Mouse (Mus musculus): Measurements from ENCODE around the gene Ush2a. TPM values are rescaled to one million over a fixed set of nuclear protein-coding genes. Genes with fewer than 3 reads are reported as not detected.

Ush2a gene
- polyA plus RNA-seq, 1 experiment from 2014 or later = 0.12 TPM

DNA sequence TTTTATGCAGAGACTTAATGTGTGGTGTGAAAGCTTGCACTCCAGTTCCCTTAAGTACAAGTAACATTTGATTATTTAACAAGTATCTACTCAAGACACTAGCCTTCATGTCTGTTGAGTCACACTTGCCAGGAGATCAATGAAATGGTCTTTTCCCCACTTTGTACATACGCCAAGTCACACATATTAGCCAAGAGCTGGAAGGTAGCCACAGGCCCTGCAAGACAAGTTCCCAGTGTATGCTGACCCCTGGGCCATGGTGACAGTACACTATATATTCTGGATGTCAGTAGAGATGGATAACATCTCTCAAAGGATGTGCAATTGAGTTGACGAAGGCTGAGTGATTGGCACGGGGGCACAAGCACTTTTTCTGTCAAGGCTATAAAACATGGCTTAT is 455.1 kb downstream of the Ush2a start:
- no peak for ATAC-seq (replicated peaks; ENCODE audit: low FRiP score)
- DNase-seq (ENCODE audit: low spot score) = no peak
- Histone ChIP-seq H3K36me3 (ENCODE audit: control insufficient read depth, insufficient read depth, low read length) (no peaks in the 10 kb centered on the region), H3K27me3 (ENCODE audit: control insufficient read depth, insufficient read depth, low read length) (no peaks in the 10 kb centered on the region), H3K4me3 (ENCODE audit: low read depth, low read length) (no peak overlapping the region), H3K27ac (ENCODE audit: low read depth, low read length) (no peak overlapping the region), H3K9ac (ENCODE audit: low read length) (no peak overlapping the region), H3K4me1 (replicated peaks; ENCODE audit: control insufficient read depth, insufficient read depth, low read length) (no peaks in the 10 kb centered on the region), H3K9me3 (ENCODE audit: control insufficient read depth, low read length) (no peaks in the 10 kb centered on the region), H3K4me2 (ENCODE audit: low read depth, low read length, severe bottlenecking) (no peak overlapping the region)
- 93% methylated on average over 3 of the region's 3 CpGs for WGBS

DNA sequence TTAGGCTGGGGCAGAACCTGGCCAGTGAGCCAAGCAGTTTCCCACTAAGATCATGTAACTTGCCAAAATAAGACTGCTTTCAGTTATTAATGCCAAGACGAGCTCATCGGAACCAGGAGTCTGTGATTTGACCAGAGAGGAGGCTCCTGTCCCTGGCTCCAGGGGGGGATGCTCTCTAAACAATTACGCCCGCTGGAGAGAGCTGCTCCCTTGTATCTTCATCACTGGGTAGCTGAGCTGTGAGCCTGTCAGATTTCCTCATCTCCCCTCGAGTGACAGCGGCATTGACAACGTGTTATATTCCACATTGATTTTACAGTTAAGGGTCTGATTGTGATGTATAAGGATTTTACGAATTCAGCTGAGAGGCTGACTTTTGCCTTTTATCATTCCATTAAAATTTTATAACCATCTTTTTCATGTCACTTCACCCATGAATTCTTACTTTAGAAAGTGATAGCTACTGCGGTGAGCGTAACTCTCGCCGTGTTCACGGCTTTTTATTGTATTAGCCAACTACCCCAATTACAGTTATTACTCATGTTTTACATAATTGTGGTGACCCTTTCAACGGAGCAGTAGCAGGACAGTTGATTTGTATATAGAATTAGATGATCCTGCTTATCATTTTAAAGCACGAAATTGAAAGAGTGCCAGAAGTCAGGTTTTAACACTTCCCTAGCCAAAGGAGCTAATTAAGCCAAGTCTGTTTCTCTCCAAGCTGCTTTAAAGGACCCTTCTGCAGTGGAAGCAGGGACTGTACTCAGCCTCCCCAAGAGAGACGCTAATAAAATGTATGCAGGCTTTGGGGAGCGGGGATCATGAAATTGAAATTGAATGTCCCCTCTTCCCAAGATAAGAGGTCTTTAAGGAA is 463.5 kb downstream of the Ush2a start:
- 72% methylated on average over 17 of the region's 17 CpGs for WGBS
- ATAC-seq (replicated peaks; ENCODE audit: low FRiP score) = no peak
- H3K9me3 ChIP-seq (ENCODE audit: control insufficient read depth, low read length) = no peaks in the 10 kb centered on the region
- H3K4me1 ChIP-seq (replicated peaks; ENCODE audit: control insufficient read depth, insufficient read depth, low read length) = peaks cover 2% of the 10 kb centered on the region; the same call in 1 of the 2 replicates
- H3K4me3 ChIP-seq (ENCODE audit: low read depth, low read length) = no peak overlapping the region
- no peaks in the 10 kb centered on the region for H3K36me3 ChIP-seq (ENCODE audit: control insufficient read depth, insufficient read depth, low read length)
- no peak overlapping the region for H3K4me2 ChIP-seq (ENCODE audit: low read depth, low read length, severe bottlenecking)
- no peak overlapping the region for H3K27ac ChIP-seq (ENCODE audit: low read depth, low read length)
- no peaks in the 10 kb centered on the region for H3K27me3 ChIP-seq (ENCODE audit: control insufficient read depth, insufficient read depth, low read length)
- no peak overlapping the region for H3K9ac ChIP-seq (ENCODE audit: low read length)
- no peak for DNase-seq (ENCODE audit: low spot score)

DNA sequence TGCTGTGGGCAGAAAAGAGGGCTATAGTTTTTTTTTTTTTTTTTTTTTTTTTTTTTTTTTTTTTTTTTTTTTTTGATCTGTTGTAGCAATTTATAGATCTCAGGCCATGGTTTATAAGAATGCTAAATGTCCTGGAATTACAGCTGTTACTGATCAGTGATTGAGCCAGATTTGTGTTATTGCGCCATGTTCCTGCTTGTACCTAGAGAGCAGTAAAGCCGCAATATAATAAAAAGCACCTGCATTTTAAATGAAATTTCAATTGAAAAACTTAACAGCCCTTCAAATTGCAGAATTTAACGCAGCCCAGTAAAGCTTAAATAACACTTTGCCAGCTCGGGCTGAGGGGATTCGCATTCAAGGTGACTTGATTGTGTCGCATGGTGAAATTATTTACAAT is 465.1 kb downstream of the Ush2a start:
- Histone ChIP-seq H3K9ac (ENCODE audit: low read length) (no peak overlapping the region), H3K4me1 (replicated peaks; ENCODE audit: control insufficient read depth, insufficient read depth, low read length) (peaks cover 2% of the 10 kb centered on the region; the same call in 1 of the 2 replicates), H3K27me3 (ENCODE audit: control insufficient read depth, insufficient read depth, low read length) (no peaks in the 10 kb centered on the region), H3K36me3 (ENCODE audit: control insufficient read depth, insufficient read depth, low read length) (no peaks in the 10 kb centered on the region), H3K4me3 (ENCODE audit: low read depth, low read length) (no peak overlapping the region), H3K27ac (ENCODE audit: low read depth, low read length) (no peak overlapping the region), H3K4me2 (ENCODE audit: low read depth, low read length, severe bottlenecking) (no peak overlapping the region), H3K9me3 (ENCODE audit: control insufficient read depth, low read length) (no peaks in the 10 kb centered on the region)
- no peak for ATAC-seq (replicated peaks; ENCODE audit: low FRiP score)
- 81% methylated on average over 6 of the region's 6 CpGs for WGBS
- DNase-seq (ENCODE audit: low spot score) = no peak

GRCm38 (mm10) chr1:188728625-188729024 is 466.8 kb downstream of the Ush2a start:
- DNase-seq (ENCODE audit: low spot score) (no peak), ATAC-seq (replicated peaks; ENCODE audit: low FRiP score) (0 out of 2 replicates have a peak, but pooled peaks have one; percentile 2)
- Histone ChIP-seq H3K27ac (ENCODE audit: low read depth, low read length) (no peak overlapping the region), H3K4me1 (replicated peaks; ENCODE audit: control insufficient read depth, insufficient read depth, low read length) (peaks cover 2% of the 10 kb centered on the region; the same call in 1 of the 2 replicates), H3K9me3 (ENCODE audit: control insufficient read depth, low read length) (no peaks in the 10 kb centered on the region), H3K36me3 (ENCODE audit: control insufficient read depth, insufficient read depth, low read length) (no peaks in the 10 kb centered on the region), H3K4me2 (ENCODE audit: low read depth, low read length, severe bottlenecking) (no peak overlapping the region), H3K9ac (ENCODE audit: low read length) (no peak overlapping the region), H3K4me3 (ENCODE audit: low read depth, low read length) (no peak overlapping the region), H3K27me3 (ENCODE audit: control insufficient read depth, insufficient read depth, low read length) (no peaks in the 10 kb centered on the region)
- 90% methylated on average over 8 of the region's 8 CpGs for WGBS

- no peak for DNase-seq (ENCODE audit: low spot score)
- Histone ChIP-seq H3K9ac (ENCODE audit: low read length) (no peak overlapping the region), H3K9me3 (ENCODE audit: control insufficient read depth, low read length) (no peaks in the 10 kb centered on the region), H3K27ac (ENCODE audit: low read depth, low read length) (no peak overlapping the region), H3K36me3 (ENCODE audit: control insufficient read depth, insufficient read depth, low read length) (no peaks in the 10 kb centered on the region), H3K4me3 (ENCODE audit: low read depth, low read length) (no peak overlapping the region), H3K4me1 (replicated peaks; ENCODE audit: control insufficient read depth, insufficient read depth, low read length) (peaks cover 2% of the 10 kb centered on the region; the same call in 1 of the 2 replicates), H3K4me2 (ENCODE audit: low read depth, low read length, severe bottlenecking) (no peak overlapping the region), H3K27me3 (ENCODE audit: control insufficient read depth, insufficient read depth, low read length) (no peaks in the 10 kb centered on the region)
- no peak for ATAC-seq (replicated peaks; ENCODE audit: low FRiP score)
- WGBS = 47% methylated on average over 7 of the region's 7 CpGs
These were observed 467.4 kb downstream of the Ush2a start for GRCm38 (mm10) chr1:188729179-188729578.

DNA sequence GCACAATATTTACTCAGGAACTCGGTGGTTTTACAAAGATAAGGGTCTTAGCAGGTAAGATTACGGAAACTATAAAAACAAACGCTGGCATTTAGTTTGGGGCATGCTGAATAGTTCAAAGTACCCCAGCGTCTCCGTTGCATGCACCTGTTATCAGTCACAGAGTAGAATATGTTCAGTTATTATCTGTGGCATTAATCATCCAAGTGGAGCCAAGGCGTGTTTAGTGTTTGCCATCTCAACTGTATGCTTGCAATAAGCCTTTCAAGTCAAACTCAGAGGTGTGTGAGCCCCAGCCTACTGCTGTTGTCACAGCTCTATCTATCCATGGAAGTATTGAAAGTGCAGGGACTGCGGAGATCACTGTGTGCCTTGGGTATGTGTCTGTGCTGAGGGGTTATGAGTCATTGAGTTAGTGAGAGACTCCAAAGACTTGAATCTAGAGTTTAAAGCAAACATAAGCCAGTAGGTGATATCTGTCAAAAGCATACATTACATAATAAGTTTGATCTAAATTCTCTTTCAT is 473.0 kb downstream of the Ush2a start:
- Histone ChIP-seq H3K27ac (ENCODE audit: low read depth, low read length) (no peak overlapping the region), H3K36me3 (ENCODE audit: control insufficient read depth, insufficient read depth, low read length) (no peaks in the 10 kb centered on the region), H3K27me3 (ENCODE audit: control insufficient read depth, insufficient read depth, low read length) (no peaks in the 10 kb centered on the region), H3K4me1 (replicated peaks; ENCODE audit: control insufficient read depth, insufficient read depth, low read length) (no peaks in the 10 kb centered on the region), H3K4me3 (ENCODE audit: low read depth, low read length) (no peak overlapping the region), H3K9me3 (ENCODE audit: control insufficient read depth, low read length) (no peaks in the 10 kb centered on the region), H3K9ac (ENCODE audit: low read length) (no peak overlapping the region), H3K4me2 (ENCODE audit: low read depth, low read length, severe bottlenecking) (no peak overlapping the region)
- ATAC-seq (replicated peaks; ENCODE audit: low FRiP score) (no peak), DNase-seq (ENCODE audit: low spot score) (no peak)
- WGBS = 91% methylated on average over 7 of the region's 7 CpGs

DNA sequence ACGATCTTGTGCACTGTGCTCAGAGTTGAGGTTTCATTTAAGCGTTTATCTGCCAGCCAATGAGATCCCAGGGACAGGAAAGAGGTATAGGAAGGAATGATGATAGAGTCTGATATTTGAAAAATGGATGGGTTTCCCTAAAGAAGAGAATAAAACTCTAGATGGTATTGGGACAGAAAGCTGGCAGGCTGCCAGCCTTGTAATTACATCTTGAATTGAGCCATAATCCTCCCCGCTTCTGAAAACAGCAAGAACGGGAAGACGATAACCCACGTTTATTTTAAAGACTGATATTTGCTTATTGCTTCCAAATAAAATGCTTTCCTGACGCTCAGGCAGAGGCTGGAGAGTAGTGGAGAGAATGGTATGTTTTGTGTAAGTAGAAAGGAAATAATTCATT is 481.1 kb downstream of the Ush2a start:
- no peaks in the 10 kb centered on the region for H3K27me3 ChIP-seq (ENCODE audit: control insufficient read depth, insufficient read depth, low read length)
- H3K4me2 ChIP-seq (ENCODE audit: low read depth, low read length, severe bottlenecking) = no peak overlapping the region
- WGBS = 82% methylated on average over 7 of the region's 7 CpGs
- H3K9me3 ChIP-seq (ENCODE audit: control insufficient read depth, low read length) = no peaks in the 10 kb centered on the region
- no peaks in the 10 kb centered on the region for H3K36me3 ChIP-seq (ENCODE audit: control insufficient read depth, insufficient read depth, low read length)
- no peak overlapping the region for H3K27ac ChIP-seq (ENCODE audit: low read depth, low read length)
- H3K4me3 ChIP-seq (ENCODE audit: low read depth, low read length) = no peak overlapping the region
- ATAC-seq (replicated peaks; ENCODE audit: low FRiP score) (no peak), DNase-seq (ENCODE audit: low spot score) (no peak)
- no peak overlapping the region for H3K9ac ChIP-seq (ENCODE audit: low read length)
- no peaks in the 10 kb centered on the region for H3K4me1 ChIP-seq (replicated peaks; ENCODE audit: control insufficient read depth, insufficient read depth, low read length)

DNA sequence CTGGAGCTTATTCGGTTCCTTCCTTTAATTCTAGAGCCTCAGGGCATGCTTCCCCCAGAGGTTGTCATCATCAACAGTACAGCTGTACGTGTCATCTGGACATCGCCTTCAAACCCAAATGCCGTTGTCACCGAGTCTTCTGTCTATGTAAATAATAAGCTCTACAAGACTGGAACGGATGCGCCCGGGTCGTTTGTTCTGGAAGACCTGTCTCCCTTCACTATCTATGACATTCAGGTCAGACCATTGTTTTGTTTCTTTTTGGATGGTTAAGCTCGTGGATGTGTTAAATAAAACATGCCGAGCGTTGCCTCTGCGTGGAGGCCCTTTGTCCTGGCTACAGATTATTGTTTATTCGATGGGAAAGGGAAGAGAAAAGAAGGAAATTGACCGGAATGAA is 493.2 kb downstream of the Ush2a start:
- H3K4me3 ChIP-seq (ENCODE audit: low read depth, low read length) = no peak overlapping the region
- H3K9me3 ChIP-seq (ENCODE audit: control insufficient read depth, low read length) = no peaks in the 10 kb centered on the region
- no peak for ATAC-seq (replicated peaks; ENCODE audit: low FRiP score)
- H3K9ac ChIP-seq (ENCODE audit: low read length) = no peak overlapping the region
- no peaks in the 10 kb centered on the region for H3K27me3 ChIP-seq (ENCODE audit: control insufficient read depth, insufficient read depth, low read length)
- no peaks in the 10 kb centered on the region for H3K36me3 ChIP-seq (ENCODE audit: control insufficient read depth, insufficient read depth, low read length)
- no peak overlapping the region for H3K27ac ChIP-seq (ENCODE audit: low read depth, low read length)
- H3K4me1 ChIP-seq (replicated peaks; ENCODE audit: control insufficient read depth, insufficient read depth, low read length) = no peaks in the 10 kb centered on the region
- 57% methylated on average over 15 of the region's 15 CpGs for WGBS
- no peak overlapping the region for H3K4me2 ChIP-seq (ENCODE audit: low read depth, low read length, severe bottlenecking)
- DNase-seq (ENCODE audit: low spot score) = no peak

DNA sequence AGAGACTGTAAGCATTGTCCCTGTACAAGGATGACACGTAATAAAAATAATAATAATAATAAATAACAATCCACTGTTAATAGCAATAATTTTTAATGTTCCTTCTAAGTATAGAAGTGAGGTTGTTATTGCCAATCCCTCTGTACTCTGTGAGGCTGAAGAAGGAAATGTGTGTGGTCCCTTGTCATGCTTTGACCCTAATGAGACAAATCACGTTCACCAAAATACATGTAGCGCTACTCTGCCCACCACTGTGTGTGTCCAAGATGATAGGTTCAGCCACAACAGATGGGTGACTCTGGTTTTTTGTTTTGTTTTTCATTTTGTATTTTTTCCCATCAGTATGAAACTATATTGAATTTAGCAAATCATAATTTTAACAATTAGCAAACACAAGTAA is 498.7 kb downstream of the Ush2a start:
- no peak for ATAC-seq (replicated peaks; ENCODE audit: low FRiP score)
- DNase-seq (ENCODE audit: low spot score) = no peak
- H3K4me3 ChIP-seq (ENCODE audit: low read depth, low read length) = no peak overlapping the region
- 85% methylated on average over 3 of the region's 3 CpGs for WGBS
- H3K9me3 ChIP-seq (ENCODE audit: control insufficient read depth, low read length) = no peaks in the 10 kb centered on the region
- H3K27ac ChIP-seq (ENCODE audit: low read depth, low read length) = no peak overlapping the region
- no peak overlapping the region for H3K4me2 ChIP-seq (ENCODE audit: low read depth, low read length, severe bottlenecking)
- H3K9ac ChIP-seq (ENCODE audit: low read length) = no peak overlapping the region
- no peaks in the 10 kb centered on the region for H3K36me3 ChIP-seq (ENCODE audit: control insufficient read depth, insufficient read depth, low read length)
- H3K4me1 ChIP-seq (replicated peaks; ENCODE audit: control insufficient read depth, insufficient read depth, low read length) = 0 out of 2 replicates have a peak, but pooled peaks cover 2% of the 10 kb centered on the region
- no peaks in the 10 kb centered on the region for H3K27me3 ChIP-seq (ENCODE audit: control insufficient read depth, insufficient read depth, low read length)

All from forebrain, embryonic 11.5 days (tissue).